Comparison of ENCODE assay signal across 9 mouse cellular contexts in the genomic region with DNA sequence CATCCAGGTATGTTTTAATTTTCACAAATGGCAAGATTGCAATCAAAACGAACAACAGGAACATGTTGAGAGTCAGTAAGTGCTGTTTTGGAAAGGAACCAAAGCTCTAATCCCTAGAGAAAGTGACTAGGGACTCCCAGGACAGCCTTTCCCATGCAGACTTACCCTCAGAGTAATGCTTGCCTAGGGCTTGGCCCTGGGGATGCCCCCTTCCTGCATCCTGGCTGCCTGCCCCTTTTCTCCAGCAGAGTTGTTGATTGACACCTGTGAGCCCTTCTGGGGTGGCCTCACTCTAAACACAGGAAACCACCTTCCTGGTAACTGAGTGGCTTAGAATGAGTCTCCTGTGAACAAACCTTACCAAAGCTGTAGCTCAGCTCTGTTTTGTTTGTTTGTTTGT. TPM values are rescaled to one million over a fixed set of nuclear protein-coding genes. Genes with fewer than 3 reads are reported as not detected.
A peak's percentile ranks its signal among the peaks of the same experiment; 100 is the strongest.
DNase-seq lines count a peak whose midpoint lies in the region; ATAC-seq and TF ChIP-seq lines count a peak whose summit lies in the region.
"Had no signal": no experiment of that assay in that cellular context is flagged by ENCODE, and none has a peak within 500 bp of the region (broad histone marks: within the 10 kb centered on the region; RNA-seq: fewer than 3 reads in every experiment).

No protein-coding gene starts in this region.

- WGBS in cerebellum, adult 2 months, result 39% methylated on average over 1 of the region's 1 CpGs
- WGBS in lung, embryonic 14.5 days, result 47% methylated on average over 1 of the region's 1 CpGs
- WGBS in hindbrain, embryonic 16.5 days, result 43% methylated on average over 1 of the region's 1 CpGs

- H3K36me3 ChIP-seq in lung, embryonic 14.5 days (ENCODE audit: insufficient read depth), result no peaks in the 10 kb centered on the region
- no peaks in the 10 kb centered on the region for H3K36me3 ChIP-seq in hindbrain, embryonic 16.5 days (ENCODE audit: control insufficient read depth, insufficient read depth, low read length)
- H3K36me3 ChIP-seq: midbrain, embryonic 12.5 days had no signal

- no peaks in the 10 kb centered on the region for H3K9me3 ChIP-seq in lung, embryonic 14.5 days (ENCODE audit: low read depth, low read length)
- no peaks in the 10 kb centered on the region for H3K9me3 ChIP-seq in hindbrain, embryonic 16.5 days (ENCODE audit: control insufficient read depth, low read length)
- H3K9me3 ChIP-seq: midbrain, embryonic 12.5 days had no signal

- 0 out of 2 replicates have a peak overlapping the region, but pooled peaks have one; percentile 7 for H3K27ac ChIP-seq in cerebellum, adult 2 months (ENCODE audit: insufficient read depth, low read length)
- peak overlapping the region; percentile 91 for H3K27ac ChIP-seq in lung, embryonic 14.5 days (ENCODE audit: low read depth)
- peak overlapping the region; percentile 52; the same call in 1 of the 2 replicates for H3K27ac ChIP-seq in hindbrain, embryonic 16.5 days (ENCODE audit: low read depth, low read length)
- H3K27ac ChIP-seq: midbrain, embryonic 12.5 days had no signal

- peak in 1 of 2 experiments; percentile 37 for DNase-seq in cerebellum, adult 2 months
- no peak for DNase-seq in cerebellum, adult 18-20 months
- no peak for DNase-seq in lung, embryonic 14.5 days
- no peak for DNase-seq in lung, postnatal 14 days
- DNase-seq in thymus, postnatal 0 days (ENCODE audit: low spot score), result peak; percentile 78
- no peak for DNase-seq in embryo, embryonic 10 days (ENCODE audit: low spot score)
- DNase-seq in adrenal gland, postnatal 4 days (ENCODE audit: low spot score in 2 of 2), result no peak

- no peak for TF ChIP-seq POLR2A in cerebellum, adult 2 months (IDR thresholded peaks at IDR 0.05; ENCODE audit: borderline replicate concordance, insufficient read depth, low read length)

- H3K4me1 ChIP-seq in cerebellum, adult 2 months (ENCODE audit: control insufficient read depth, insufficient read depth, low read length), result peaks cover 9% of the 10 kb centered on the region
- H3K4me1 ChIP-seq in lung, embryonic 14.5 days (ENCODE audit: insufficient read depth), result peaks cover 16% of the 10 kb centered on the region
- peaks cover 14% of the 10 kb centered on the region for H3K4me1 ChIP-seq in hindbrain, embryonic 16.5 days (ENCODE audit: control insufficient read depth, insufficient read depth, low read depth, low read length)

- no peaks in the 10 kb centered on the region for H3K27me3 ChIP-seq in cerebellum, adult 2 months (ENCODE audit: control insufficient read depth, insufficient read depth, low read length)
- no peaks in the 10 kb centered on the region for H3K27me3 ChIP-seq in lung, embryonic 14.5 days (ENCODE audit: insufficient read depth, low read length)
- H3K27me3 ChIP-seq in hindbrain, embryonic 16.5 days (replicated peaks; ENCODE audit: control insufficient read depth, insufficient read depth, low read length), result no peaks in the 10 kb centered on the region
- H3K27me3 ChIP-seq: midbrain, embryonic 12.5 days had no signal

- H3K4me3 ChIP-seq in cerebellum, adult 2 months (replicated peaks; ENCODE audit: insufficient read depth, low read depth, low read length), result no peak overlapping the region
- no peak overlapping the region for H3K4me3 ChIP-seq in lung, embryonic 14.5 days (ENCODE audit: low read depth, low read length)
- no peak overlapping the region for H3K4me3 ChIP-seq in hindbrain, embryonic 16.5 days (ENCODE audit: low read length)

- H3K4me2 ChIP-seq in lung, embryonic 14.5 days, result no peak overlapping the region; the same call in 1 of the 2 replicates
- H3K4me2 ChIP-seq in hindbrain, embryonic 16.5 days (ENCODE audit: low read length), result no peak overlapping the region

- no peak overlapping the region; the same call in 1 of the 2 replicates for H3K9ac ChIP-seq in lung, embryonic 14.5 days
- H3K9ac ChIP-seq in hindbrain, embryonic 16.5 days (ENCODE audit: low read depth, low read length), result no peak overlapping the region
- H3K9ac ChIP-seq: midbrain, embryonic 12.5 days had no signal

- ATAC-seq in lung, embryonic 14.5 days (ENCODE audit: insufficient read depth), result no peak
- ATAC-seq in hindbrain, embryonic 16.5 days, result no peak

- TF ChIP-seq CTCF in cerebellum, adult 2 months (IDR thresholded peaks at IDR 0.05; ENCODE audit: borderline replicate concordance, insufficient read depth, low read depth, low read length), result no peak
- no peak for TF ChIP-seq CTCF in lung, embryonic 14.5 days (IDR thresholded peaks at IDR 0.05; ENCODE audit: low read depth)

RNA-seq across cellular contexts. Expression of gene Itpkb, which starts 58.2 kb away (rescaled TPM):
- 31.8 and 34.1 TPM in 2 replicates for polyA plus RNA-seq in cerebellum, adult 2 months (2012; rRNA removed)
- 8.1 and 9.0 TPM in 2 replicates for polyA plus RNA-seq in lung, embryonic 14.5 days (2014; fragmentation: Nextera tagmentation; extraction: Ambion mirVana)
- 3.8 and 4.0 TPM in 2 replicates for polyA plus RNA-seq in hindbrain, embryonic 16.5 days (2015; fragmentation: Nextera tagmentation; extraction: Ambion mirVana)
- polyA plus RNA-seq in thymus, postnatal 0 days (2015; fragmentation: Nextera tagmentation; extraction: Ambion mirVana), result 12.4 and 17.6 TPM in 2 replicates
- 10 to 100 TPM; 73.5 to 77.8 TPM for total RNA-seq in adrenal gland, postnatal 4 days (2021)

Comparison
In these comparisons a context has a peak if more than half of its experiments do, and no peak if none do; other contexts are left out.
1. H3K27ac ChIP-seq: peak in every context shown above with its lines; median percentile 91 in lung, embryonic 14.5 days; 52 in hindbrain, embryonic 16.5 days; 7 in cerebellum, adult 2 months.